Mouse (Mus musculus): ENCODE results near the gene Rnf43.
A peak's percentile ranks its signal among the peaks of the same experiment; 100 is the strongest.

Gene Rnf43

GRCm38 (mm10) chr11:87677756-87678155 lies 15.2 kb downstream of the Rnf43 start:
- no peak for DNase-seq (ENCODE audit: low read depth)

- DNase-seq (ENCODE audit: low read depth), result no peak
Measured at GRCm38 (mm10) chr11:87678545-87678944, 16.0 kb downstream of the Rnf43 start.

GRCm38 (mm10) chr11:87678976-87679375 lies 16.5 kb downstream of the Rnf43 start:
- DNase-seq (ENCODE audit: low read depth), result peak; percentile 59

GRCm38 (mm10) chr11:87680786-87681185 lies 18.3 kb downstream of the Rnf43 start:
- DNase-seq (ENCODE audit: low read depth), result no peak

GRCm38 (mm10) chr11:87682096-87682495 lies 19.6 kb downstream of the Rnf43 start:
- no peak for DNase-seq (ENCODE audit: low read depth)

- DNase-seq (ENCODE audit: low read depth), result no peak
Measured at GRCm38 (mm10) chr11:87682838-87683571, 20.5 kb downstream of the Rnf43 start.

- peak; percentile 33 for DNase-seq (ENCODE audit: low read depth)
Measured at GRCm38 (mm10) chr11:87686407-87686806, 23.9 kb downstream of the Rnf43 start.

- DNase-seq (ENCODE audit: low read depth), result no peak
Measured at GRCm38 (mm10) chr11:87687246-87688225, 25.0 kb downstream of the Rnf43 start.

GRCm38 (mm10) chr11:87688478-87689203 lies 26.1 kb downstream of the Rnf43 start:
- DNase-seq (ENCODE audit: low read depth), result no peak

- DNase-seq (ENCODE audit: low read depth), result no peak
Measured at GRCm38 (mm10) chr11:87689402-87689808, 26.9 kb downstream of the Rnf43 start.

GRCm38 (mm10) chr11:87690054-87690740 lies 27.7 kb downstream of the Rnf43 start:
- no peak for DNase-seq (ENCODE audit: low read depth)

GRCm38 (mm10) chr11:87697131-87697682 lies 34.7 kb downstream of the Rnf43 start:
- DNase-seq (ENCODE audit: low read depth), result no peak

- DNase-seq (ENCODE audit: low read depth), result no peak
Measured at GRCm38 (mm10) chr11:87698126-87698525, 35.6 kb downstream of the Rnf43 start.

GRCm38 (mm10) chr11:87701108-87701507 lies 38.6 kb downstream of the Rnf43 start:
- no peak for DNase-seq (ENCODE audit: low read depth)

GRCm38 (mm10) chr11:87701877-87702620 lies 39.5 kb downstream of the Rnf43 start:
- DNase-seq (ENCODE audit: low read depth), result no peak

- no peak for DNase-seq (ENCODE audit: low read depth)
Measured at GRCm38 (mm10) chr11:87703654-87704053, 41.1 kb downstream of the Rnf43 start.

GRCm38 (mm10) chr11:87704289-87704688 lies 41.8 kb downstream of the Rnf43 start:
- no peak for DNase-seq (ENCODE audit: low read depth)

GRCm38 (mm10) chr11:87707570-87707969 lies 45.0 kb downstream of the Rnf43 start:
- DNase-seq (ENCODE audit: low read depth), result no peak

- DNase-seq (ENCODE audit: low read depth), result no peak
Measured at GRCm38 (mm10) chr11:87708979-87709378, 46.5 kb downstream of the Rnf43 start.

GRCm38 (mm10) chr11:87709513-87710261 lies 47.2 kb downstream of the Rnf43 start:
- peak; percentile 49 for DNase-seq (ENCODE audit: low read depth)
